ENCODE assay signal across 1 mouse cellular context in genomic region chr17:24248641-24249040, GRCm38 (mm10).
TF ChIP-seq lines count a peak whose summit lies in the region.

No protein-coding gene starts in this region.

TF ChIP-seq in CH12.LX, 34 proteins besides CTCF, POLR2A, EP300 and RAD21 (continued from another document):
- TF ChIP-seq MYC (IDR thresholded peaks at IDR 0.05; ENCODE audit: low read depth, low read length) (no peak), CHD1 (IDR thresholded peaks at IDR 0.05; ENCODE audit: low read depth, low read length) (no peak), KAT2A (IDR thresholded peaks at IDR 0.05; ENCODE audit: insufficient replicate concordance, low read length) (no peak), RCOR1 (conservative IDR thresholded peaks at IDR 0.05; ENCODE audit: low read depth, low read length) (no peak), ELF1 (IDR thresholded peaks at IDR 0.05; ENCODE audit: low read depth, low read length) (no peak), SIN3A (IDR thresholded peaks at IDR 0.05; ENCODE audit: low read length) (no peak), IRF4 (IDR thresholded peaks at IDR 0.05; ENCODE audit: low read depth, low read length) (no peak), MAFK (IDR thresholded peaks at IDR 0.05; ENCODE audit: insufficient replicate concordance, low read length) (no peak), UBTF (IDR thresholded peaks at IDR 0.05; ENCODE audit: low read depth, low read length) (no peak), MAX (IDR thresholded peaks at IDR 0.05; ENCODE audit: low read length) (no peak), USF1 (IDR thresholded peaks at IDR 0.05; ENCODE audit: low read depth, low read length) (no peak), MAZ (IDR thresholded peaks at IDR 0.05; ENCODE audit: low read depth, low read length) (no peak), NELFE (IDR thresholded peaks at IDR 0.05; ENCODE audit: low read depth, low read length) (no peak), NRF1 (IDR thresholded peaks at IDR 0.05; ENCODE audit: low read depth, low read length) (no peak)
